15 mouse cellular contexts compared by ENCODE assay signal in genomic region chr4:125989061-125989460, GRCm38 (mm10). TPM values are rescaled to one million over a fixed set of nuclear protein-coding genes. Genes with fewer than 3 reads are reported as not detected.
"Had no signal": no experiment of that assay in that cellular context is flagged by ENCODE, and none has a peak within 500 bp of the region (broad histone marks: within the 10 kb centered on the region; RNA-seq: fewer than 3 reads in every experiment).

No protein-coding gene starts in this region.

- H3K36me3 ChIP-seq: limb, embryonic 12.5 days; liver, embryonic 13.5 days; lung, embryonic 15.5 days; midbrain, embryonic 13.5 days; stomach, embryonic 15.5 days had no signal

- H3K4me2 ChIP-seq: limb, embryonic 12.5 days; liver, embryonic 13.5 days; lung, embryonic 15.5 days; midbrain, embryonic 13.5 days; stomach, embryonic 15.5 days had no signal

- H3K9ac ChIP-seq: limb, embryonic 12.5 days; liver, embryonic 13.5 days; liver, postnatal 0 days; lung, embryonic 15.5 days; midbrain, embryonic 13.5 days; stomach, embryonic 15.5 days had no signal

- H3K4me1 ChIP-seq: liver, embryonic 13.5 days; lung, embryonic 15.5 days; stomach, embryonic 15.5 days had no signal

- H3K9me3 ChIP-seq: limb, embryonic 12.5 days; liver, embryonic 13.5 days; lung, embryonic 15.5 days; midbrain, embryonic 13.5 days; stomach, embryonic 15.5 days had no signal

- H3K27ac ChIP-seq: layer of hippocampus, adult 2 months; limb, embryonic 12.5 days; liver, embryonic 13.5 days; lung, embryonic 15.5 days; midbrain, embryonic 13.5 days; stomach, embryonic 15.5 days had no signal

- H3K27me3 ChIP-seq: lung, embryonic 15.5 days; stomach, embryonic 15.5 days had no signal

- H3K4me3 ChIP-seq: layer of hippocampus, adult 2 months; limb, embryonic 12.5 days; liver, embryonic 13.5 days; lung, embryonic 15.5 days; midbrain, embryonic 13.5 days; myocyte; stomach, embryonic 15.5 days had no signal

- DNase-seq: kidney, postnatal 10 days; kidney, postnatal 4 days; liver; liver, embryonic 13.5 days; liver, postnatal 0 days; lung, postnatal 14 days; right cerebral cortex, postnatal 14 days; thymus, adult 2 months; thymus, postnatal 25 days had no signal

- ATAC-seq: liver, postnatal 0 days; midbrain, embryonic 13.5 days had no signal

RNA-seq across cellular contexts. Expression of gene Csf3r, which starts 35.3 kb away (rescaled TPM):
- polyA plus RNA-seq: myocyte had no signal
